Mouse (Mus musculus): ENCODE results near the gene Lyz2. TPM values are rescaled to one million over a fixed set of nuclear protein-coding genes. Genes with fewer than 3 reads are reported as not detected.

Lyz2 gene
- total RNA-seq, 2 experiments from 2014 or later, result 32.0 to 47.2 TPM

Other genes with a start within 250 kb of the Lyz2 start
- under 1 TPM in 1 of 2 experiments, not detected in 1; 0.17 TPM for gene Lrrc10, start 237.0 kb downstream of the Lyz2 start, total RNA-seq (2021)
- gene Cct2, start 218.5 kb downstream of the Lyz2 start, total RNA-seq (2021), result 100 to 1,000 TPM in 1 of 2 experiments, 10 to 100 TPM in 1; 93.1 to 119 TPM
- 1 to 10 TPM; 7.6 to 8.9 TPM for gene Frs2, start 133.8 kb downstream of the Lyz2 start, total RNA-seq (2021)
- gene Yeats4, start 57.8 kb downstream of the Lyz2 start, total RNA-seq (2021), result 10 to 100 TPM; 12.8 to 14.8 TPM
- gene 9530003J23Rik, start 43.6 kb downstream of the Lyz2 start, total RNA-seq (2021), result not detected
- gene Lyz1, start 10.5 kb upstream of the Lyz2 start, total RNA-seq (2021), result 1 to 10 TPM; 3.9 to 6.4 TPM
- 10 to 100 TPM; 18.9 to 20.3 TPM for gene Cpsf6, start 97.7 kb upstream of the Lyz2 start, total RNA-seq (2021)

Data from gastrocnemius, postnatal 36 days (tissue).